Mouse (Mus musculus): ENCODE results near the gene Csmd2. TPM values are rescaled to one million over a fixed set of nuclear protein-coding genes. Genes with fewer than 3 reads are reported as not detected.

Csmd2 gene
- polyA plus RNA-seq, 1 experiment from 2014 or later: 0.05 TPM

- H3K4me2 ChIP-seq (replicated peaks; ENCODE audit: low read depth): no peak overlapping the region
- H3K9ac ChIP-seq (ENCODE audit: low read depth, low read length): no peak overlapping the region
- H3K27me3 ChIP-seq (replicated peaks; ENCODE audit: control insufficient read depth, insufficient read depth, low read length): no peaks in the 10 kb centered on the region
- no peaks in the 10 kb centered on the region for H3K36me3 ChIP-seq (ENCODE audit: control insufficient read depth, insufficient read depth)
- H3K4me3 ChIP-seq (ENCODE audit: low read depth, low read length): no peak overlapping the region
- no peak for TF ChIP-seq CTCF (IDR thresholded peaks at IDR 0.05; ENCODE audit: low read depth)
- no peaks in the 10 kb centered on the region for H3K9me3 ChIP-seq (ENCODE audit: control insufficient read depth)
- no peaks in the 10 kb centered on the region for H3K4me1 ChIP-seq (replicated peaks; ENCODE audit: control insufficient read depth, insufficient read depth, low read length)
- 41% methylated on average over 5 of the region's 5 CpGs for WGBS
- ATAC-seq: no peak
- no peak overlapping the region for H3K27ac ChIP-seq (ENCODE audit: low read depth, low read length)
Observed at GRCm38 (mm10) chr4:128100541-128100940, 112.9 kb downstream of the Csmd2 start.

DNA sequence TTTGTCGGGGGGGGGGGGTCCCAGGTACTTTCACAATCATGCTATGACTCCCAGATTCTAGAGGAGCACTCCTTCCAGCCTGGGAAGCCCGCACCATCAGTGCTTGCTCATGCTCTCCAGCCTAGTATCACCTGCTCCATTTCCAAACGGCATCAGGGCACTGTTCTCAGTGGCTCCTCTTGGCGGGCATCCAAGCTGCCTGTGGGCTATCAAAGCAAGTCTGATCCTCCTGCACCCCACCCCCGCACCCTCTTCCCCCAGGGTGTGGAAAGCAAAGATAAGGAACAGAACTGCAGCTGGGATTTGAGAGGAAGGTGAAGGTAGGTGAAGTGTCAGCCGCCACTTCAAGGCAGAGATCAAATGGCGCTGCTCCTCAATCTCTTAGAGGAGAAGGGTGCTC is 128.7 kb downstream of the Csmd2 start:
- 46% methylated on average over 7 of the region's 7 CpGs for WGBS
- Histone ChIP-seq H3K4me1 (replicated peaks; ENCODE audit: control insufficient read depth, insufficient read depth, low read length) (no peaks in the 10 kb centered on the region), H3K9ac (ENCODE audit: low read depth, low read length) (no peak overlapping the region), H3K4me3 (ENCODE audit: low read depth, low read length) (no peak overlapping the region), H3K9me3 (ENCODE audit: control insufficient read depth) (no peaks in the 10 kb centered on the region), H3K36me3 (ENCODE audit: control insufficient read depth, insufficient read depth) (no peaks in the 10 kb centered on the region), H3K27me3 (replicated peaks; ENCODE audit: control insufficient read depth, insufficient read depth, low read length) (no peaks in the 10 kb centered on the region), H3K4me2 (replicated peaks; ENCODE audit: low read depth) (no peak overlapping the region), H3K27ac (ENCODE audit: low read depth, low read length) (no peak overlapping the region)
- no peak for TF ChIP-seq CTCF (IDR thresholded peaks at IDR 0.05; ENCODE audit: low read depth)
- no peak for ATAC-seq

DNA sequence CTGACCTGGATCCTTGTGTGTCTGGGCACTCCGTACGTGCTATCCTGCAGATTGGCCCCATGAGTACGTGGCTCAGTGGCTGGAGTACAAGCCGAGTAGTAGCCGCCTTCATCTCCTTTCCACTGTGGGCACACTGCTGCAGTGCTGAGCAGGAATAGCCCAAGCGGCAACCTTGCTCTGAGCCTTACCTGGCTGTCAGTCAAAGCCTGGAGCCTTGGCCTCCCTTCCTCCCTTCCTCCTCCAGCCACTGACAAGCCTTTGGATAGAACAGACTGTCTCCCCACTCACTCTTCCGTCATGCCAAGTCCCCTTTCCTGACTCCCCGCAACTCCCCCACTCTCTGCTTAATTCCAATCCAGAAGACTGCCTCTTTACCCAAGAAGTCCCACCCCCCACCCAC is 135.6 kb downstream of the Csmd2 start:
- TF ChIP-seq CTCF (IDR thresholded peaks at IDR 0.05; ENCODE audit: low read depth): no peak
- Histone ChIP-seq H3K4me2 (replicated peaks; ENCODE audit: low read depth) (no peak overlapping the region), H3K9me3 (ENCODE audit: control insufficient read depth) (no peaks in the 10 kb centered on the region), H3K27ac (ENCODE audit: low read depth, low read length) (no peak overlapping the region), H3K9ac (ENCODE audit: low read depth, low read length) (no peak overlapping the region), H3K4me1 (replicated peaks; ENCODE audit: control insufficient read depth, insufficient read depth, low read length) (no peaks in the 10 kb centered on the region), H3K27me3 (replicated peaks; ENCODE audit: control insufficient read depth, insufficient read depth, low read length) (no peaks in the 10 kb centered on the region), H3K36me3 (ENCODE audit: control insufficient read depth, insufficient read depth) (no peaks in the 10 kb centered on the region), H3K4me3 (ENCODE audit: low read depth, low read length) (no peak overlapping the region)
- 81% methylated on average over 8 of the region's 8 CpGs for WGBS
- no peak for ATAC-seq

DNA sequence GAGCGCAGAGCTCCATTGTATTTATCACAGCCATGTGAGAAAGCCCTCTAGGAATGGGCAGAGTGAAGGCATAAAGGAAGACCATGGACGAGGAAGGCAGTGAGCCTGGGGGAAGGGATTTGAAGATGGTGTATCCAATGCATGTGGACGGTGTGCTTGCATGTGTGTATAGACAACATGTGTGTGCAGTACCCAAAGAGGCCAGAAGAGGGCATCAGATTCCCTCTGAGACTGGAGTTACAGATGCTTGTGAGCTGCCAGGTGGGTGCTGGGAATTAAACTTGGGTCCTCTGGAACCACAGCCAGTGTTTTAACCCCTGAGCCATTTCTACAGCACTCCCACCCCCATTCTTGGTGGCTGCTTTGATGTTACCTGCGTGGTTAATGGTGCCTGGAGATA is 137.1 kb downstream of the Csmd2 start:
- Histone ChIP-seq H3K9ac (ENCODE audit: low read depth, low read length) (no peak overlapping the region), H3K27ac (ENCODE audit: low read depth, low read length) (no peak overlapping the region), H3K4me1 (replicated peaks; ENCODE audit: control insufficient read depth, insufficient read depth, low read length) (no peaks in the 10 kb centered on the region), H3K9me3 (ENCODE audit: control insufficient read depth) (no peaks in the 10 kb centered on the region), H3K36me3 (ENCODE audit: control insufficient read depth, insufficient read depth) (no peaks in the 10 kb centered on the region), H3K27me3 (replicated peaks; ENCODE audit: control insufficient read depth, insufficient read depth, low read length) (no peaks in the 10 kb centered on the region), H3K4me2 (replicated peaks; ENCODE audit: low read depth) (no peak overlapping the region), H3K4me3 (ENCODE audit: low read depth, low read length) (no peak overlapping the region)
- TF ChIP-seq CTCF (IDR thresholded peaks at IDR 0.05; ENCODE audit: low read depth): 0 out of 2 replicates have a peak, but pooled peaks have one; percentile 6
- WGBS: 82% methylated on average over 4 of the region's 4 CpGs
- no peak for ATAC-seq

DNA sequence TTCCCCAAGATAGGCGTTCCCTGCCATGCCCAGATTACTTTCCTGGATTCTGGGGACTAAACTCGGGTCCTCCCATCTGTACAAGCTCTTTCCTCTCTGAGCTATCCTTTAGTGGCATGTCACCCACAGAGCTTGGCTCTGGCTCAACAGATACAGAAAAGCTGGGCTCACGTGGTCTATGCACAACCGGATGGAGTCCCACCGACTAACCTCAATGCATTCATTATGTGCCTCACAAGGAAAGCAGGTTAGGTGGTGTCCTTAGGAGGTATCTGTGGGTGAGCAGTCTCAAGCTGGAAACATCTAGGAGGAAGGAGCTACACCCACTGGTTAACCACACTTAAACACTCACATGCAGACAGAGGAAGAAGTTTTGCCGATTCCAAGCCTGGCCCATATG is 140.9 kb downstream of the Csmd2 start:
- no peaks in the 10 kb centered on the region for H3K36me3 ChIP-seq (ENCODE audit: control insufficient read depth, insufficient read depth)
- H3K9ac ChIP-seq (ENCODE audit: low read depth, low read length): no peak overlapping the region
- ATAC-seq: no peak
- H3K9me3 ChIP-seq (ENCODE audit: control insufficient read depth): no peaks in the 10 kb centered on the region
- H3K4me3 ChIP-seq (ENCODE audit: low read depth, low read length): no peak overlapping the region
- H3K27ac ChIP-seq (ENCODE audit: low read depth, low read length): no peak overlapping the region
- TF ChIP-seq CTCF (IDR thresholded peaks at IDR 0.05; ENCODE audit: low read depth): no peak
- no peaks in the 10 kb centered on the region for H3K4me1 ChIP-seq (replicated peaks; ENCODE audit: control insufficient read depth, insufficient read depth, low read length)
- H3K4me2 ChIP-seq (replicated peaks; ENCODE audit: low read depth): no peak overlapping the region
- no peaks in the 10 kb centered on the region for H3K27me3 ChIP-seq (replicated peaks; ENCODE audit: control insufficient read depth, insufficient read depth, low read length)
- WGBS: 63% methylated on average over 6 of the region's 6 CpGs

DNA sequence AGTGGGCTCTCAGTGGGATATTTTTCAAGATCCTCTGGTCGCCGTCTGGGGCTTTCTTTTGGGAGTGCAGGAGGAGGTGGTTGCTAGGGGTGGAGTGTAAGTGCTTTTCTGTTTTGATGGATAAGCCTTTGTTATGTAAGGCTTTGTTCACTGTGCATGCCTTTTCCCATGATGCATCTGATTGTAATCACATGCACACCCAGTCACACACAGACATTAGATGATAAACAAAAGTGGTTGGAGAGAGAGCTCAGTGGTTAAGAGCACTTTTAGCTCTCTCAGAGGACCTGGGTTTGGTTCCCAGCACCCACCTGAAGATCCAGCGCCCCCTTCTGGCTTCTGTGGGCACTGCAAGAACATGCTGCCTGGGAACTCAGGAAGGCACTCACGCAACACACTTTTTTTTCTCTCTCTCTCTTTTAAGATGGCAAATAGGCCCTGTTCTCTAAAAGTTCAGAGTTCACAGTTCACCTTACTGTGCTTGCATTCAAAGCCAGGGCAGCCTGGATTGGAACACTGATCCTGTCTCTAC is 143.0 kb downstream of the Csmd2 start:
- ATAC-seq: no peak
- Histone ChIP-seq H3K4me3 (ENCODE audit: low read depth, low read length) (no peak overlapping the region), H3K36me3 (ENCODE audit: control insufficient read depth, insufficient read depth) (no peaks in the 10 kb centered on the region), H3K27ac (ENCODE audit: low read depth, low read length) (no peak overlapping the region), H3K27me3 (replicated peaks; ENCODE audit: control insufficient read depth, insufficient read depth, low read length) (no peaks in the 10 kb centered on the region), H3K4me2 (replicated peaks; ENCODE audit: low read depth) (no peak overlapping the region), H3K4me1 (replicated peaks; ENCODE audit: control insufficient read depth, insufficient read depth, low read length) (no peaks in the 10 kb centered on the region), H3K9ac (ENCODE audit: low read depth, low read length) (no peak overlapping the region), H3K9me3 (ENCODE audit: control insufficient read depth) (no peaks in the 10 kb centered on the region)
- TF ChIP-seq CTCF (IDR thresholded peaks at IDR 0.05; ENCODE audit: low read depth): no peak
- WGBS: 75% methylated on average over 4 of the region's 4 CpGs

GRCm38 (mm10) chr4:128131666-128132065 is 144.0 kb downstream of the Csmd2 start:
- no peak for TF ChIP-seq CTCF (IDR thresholded peaks at IDR 0.05; ENCODE audit: low read depth)
- Histone ChIP-seq H3K4me2 (replicated peaks; ENCODE audit: low read depth) (no peak overlapping the region), H3K9me3 (ENCODE audit: control insufficient read depth) (no peaks in the 10 kb centered on the region), H3K9ac (ENCODE audit: low read depth, low read length) (no peak overlapping the region), H3K27me3 (replicated peaks; ENCODE audit: control insufficient read depth, insufficient read depth, low read length) (no peaks in the 10 kb centered on the region), H3K4me1 (replicated peaks; ENCODE audit: control insufficient read depth, insufficient read depth, low read length) (no peaks in the 10 kb centered on the region), H3K4me3 (ENCODE audit: low read depth, low read length) (no peak overlapping the region), H3K36me3 (ENCODE audit: control insufficient read depth, insufficient read depth) (no peaks in the 10 kb centered on the region), H3K27ac (ENCODE audit: low read depth, low read length) (no peak overlapping the region)
- no peak for ATAC-seq
- 82% methylated on average over 4 of the region's 4 CpGs for WGBS

All from intestine, postnatal 0 days (tissue).